Mouse (Mus musculus) MEL (cell line): ENCODE results near the gene Stx17. TPM values are rescaled to one million over a fixed set of nuclear protein-coding genes. Genes with fewer than 3 reads are reported as not detected.

ENCODE experiments used
- DNase-seq: peaks from one replicate; pipeline ENCODE4 v3.0.0; 2011; ENCODE audit warnings: low read depth, low spot score
- H3K27ac ChIP-seq: 2 replicates; pipeline ENCODE4 v1.5.1; 2012; ENCODE audit warnings: low read depth, mild to moderate bottlenecking, control low read depth, low read length, moderate library complexity; ENCODE audit not compliant: control insufficient read depth
- H3K27me3 ChIP-seq, 2 experiments: fragments of 150-350 bp in 1 of 2; sonication (generic) in 1 of 2; 2 replicates each; pipeline ENCODE4 v1.6.1; 2012; ENCODE audit warnings: low read length in 2 of 2, mild to moderate bottlenecking in 2 of 2, improper control_type of control experiment in 1 of 2, moderate library complexity in 1 of 2; ENCODE audit not compliant: insufficient read depth in 2 of 2, control insufficient read depth in 1 of 2
- H3K36me3 ChIP-seq, 2 experiments: 2 replicates each; pipeline ENCODE4 v1.6.1; 2012 to 2014; ENCODE audit warnings: low read length in 2 of 2, improper control_type of control experiment in 1 of 2, inconsistent platforms in 1 of 2, mild to moderate bottlenecking in 1 of 2; ENCODE audit not compliant: insufficient read depth in 2 of 2, control insufficient read depth in 1 of 2
- H3K4me1 ChIP-seq, 2 experiments: fragments of 150-350 bp in 1 of 2; sonication (generic) in 1 of 2; 2 replicates each; pipeline ENCODE4 v1.6.1; 2012; ENCODE audit warnings: low read length in 2 of 2, improper control_type of control experiment in 1 of 2, mild to moderate bottlenecking in 1 of 2; ENCODE audit not compliant: insufficient read depth in 2 of 2, control insufficient read depth in 1 of 2
- H3K4me3 ChIP-seq, 2 experiments: fragments of 150-350 bp in 1 of 2; sonication (generic) in 1 of 2; 2 replicates each; pipeline ENCODE4 v1.5.1; 2012; ENCODE audit warnings: low read depth in 2 of 2, low read length in 2 of 2, mild to moderate bottlenecking in 2 of 2, moderate library complexity in 2 of 2, control low read depth in 1 of 2, improper control_type of control experiment in 1 of 2; ENCODE audit not compliant: control insufficient read depth in 1 of 2, insufficient read depth in 1 of 2
- H3K79me2 ChIP-seq: 2 replicates; pipeline ENCODE4 v1.6.1; 2012; ENCODE audit warnings: mild to moderate bottlenecking, low read length, moderate library complexity; ENCODE audit not compliant: control insufficient read depth, poor library complexity, insufficient read depth
- H3K9ac ChIP-seq: 2 replicates; pipeline ENCODE4 v1.6.1; 2012; ENCODE audit warnings: low read depth, mild to moderate bottlenecking, control low read depth, low read length, moderate library complexity; ENCODE audit not compliant: control insufficient read depth, poor library complexity, severe bottlenecking
- H3K9me3 ChIP-seq: fragments of 150-350 bp; sonication (generic); replicated peaks from 2 replicates; pipeline ENCODE4 v1.6.1; 2012; ENCODE audit warnings: mild to moderate bottlenecking, low read length, improper control_type of control experiment, moderate library complexity; ENCODE audit not compliant: insufficient read depth
- BHLHE40 ChIP-seq: IDR thresholded peaks from 2 replicates; pipeline ENCODE4 v1.6.1; 2012; ENCODE audit warnings: low read depth, mild to moderate bottlenecking, inconsistent platforms, low read length, improper control_type of control experiment, borderline replicate concordance
- CHD1 ChIP-seq: IDR thresholded peaks from 2 replicates; pipeline ENCODE4 v1.6.1; 2012; ENCODE audit warnings: low read depth, mild to moderate bottlenecking, inconsistent platforms, low read length, improper control_type of control experiment
- CTCF ChIP-seq, 3 experiments: IDR thresholded peaks in 2 of 3; conservative IDR thresholded peaks in 1 of 3; 2 replicates each; pipeline ENCODE4 v1.5.1; 2011 to 2012; ENCODE audit warnings: low read length in 3 of 3, low read depth in 2 of 3, mild to moderate bottlenecking in 2 of 3, improper control_type of control experiment in 1 of 3, inconsistent platforms in 1 of 3, mixed read lengths in 1 of 3, moderate library complexity in 1 of 3; ENCODE audit not compliant: control insufficient read depth in 1 of 3, insufficient read depth in 1 of 3, poor library complexity in 1 of 3, severe bottlenecking in 1 of 3
- E2F4 ChIP-seq: IDR thresholded peaks from 2 replicates; pipeline ENCODE4 v1.6.1; 2011; ENCODE audit warnings: low read depth, low read length, improper control_type of control experiment, borderline replicate concordance
- ETS1 ChIP-seq: IDR thresholded peaks from 2 replicates; pipeline ENCODE4 v1.6.1; 2012; ENCODE audit warnings: low read depth, mild to moderate bottlenecking, inconsistent platforms, low read length, improper control_type of control experiment, moderate library complexity
- HCFC1 ChIP-seq: IDR thresholded peaks from 2 replicates; pipeline ENCODE4 v1.6.1; 2012; ENCODE audit warnings: low read depth, mild to moderate bottlenecking, inconsistent platforms, low read length, improper control_type of control experiment, moderate library complexity
- MAZ ChIP-seq: IDR thresholded peaks from 2 replicates; pipeline ENCODE4 v1.6.1; 2012; ENCODE audit warnings: low read depth, mild to moderate bottlenecking, inconsistent platforms, low read length, improper control_type of control experiment
- MEF2A ChIP-seq: IDR thresholded peaks from 2 replicates; pipeline ENCODE4 v1.6.1; 2014; ENCODE audit warnings: low read depth, mild to moderate bottlenecking, inconsistent platforms, low read length, improper control_type of control experiment; ENCODE audit not compliant: poor library complexity, insufficient replicate concordance, severe bottlenecking; ENCODE audit errors: extremely low read depth
- MXI1 ChIP-seq: IDR thresholded peaks from 2 replicates; pipeline ENCODE4 v1.6.1; 2011; ENCODE audit warnings: mild to moderate bottlenecking, low read depth, low read length, improper control_type of control experiment
- MYB ChIP-seq: IDR thresholded peaks from 2 replicates; pipeline ENCODE4 v1.6.1; 2011; ENCODE audit warnings: mild to moderate bottlenecking, low read depth, low read length, improper control_type of control experiment
- NRF1 ChIP-seq: IDR thresholded peaks from 2 replicates; pipeline ENCODE4 v1.6.1; 2014; ENCODE audit warnings: low read depth, mild to moderate bottlenecking, inconsistent platforms, low read length, improper control_type of control experiment, moderate library complexity; ENCODE audit not compliant: poor library complexity, insufficient read depth, severe bottlenecking
- POLR2A ChIP-seq, 2 experiments: IDR thresholded peaks; 2 replicates each; pipeline ENCODE4 v1.6.1; 2011 to 2012; ENCODE audit warnings: low read length in 2 of 2, mild to moderate bottlenecking in 2 of 2, control low read depth in 1 of 2, improper control_type of control experiment in 1 of 2, low read depth in 1 of 2, moderate library complexity in 1 of 2; ENCODE audit not compliant: control insufficient read depth in 1 of 2, insufficient read depth in 1 of 2, poor library complexity in 1 of 2
- POLR2AphosphoS5 ChIP-seq: IDR thresholded peaks from 2 replicates; pipeline ENCODE4 v1.6.1; 2012; ENCODE audit warnings: low read depth, borderline replicate concordance, mild to moderate bottlenecking, inconsistent platforms, low read length, moderate library complexity, mixed read lengths
- RAD21 ChIP-seq: IDR thresholded peaks from 2 replicates; pipeline ENCODE4 v1.6.1; 2011; ENCODE audit warnings: mild to moderate bottlenecking, low read depth, low read length, improper control_type of control experiment
- RCOR1 ChIP-seq: IDR thresholded peaks from 2 replicates; pipeline ENCODE4 v1.6.1; 2012; ENCODE audit warnings: low read depth, mild to moderate bottlenecking, inconsistent platforms, low read length, improper control_type of control experiment
- SIN3A ChIP-seq: IDR thresholded peaks from 2 replicates; pipeline ENCODE4 v1.6.1; 2012; ENCODE audit warnings: low read length, improper control_type of control experiment, inconsistent platforms
- TAL1 ChIP-seq: IDR thresholded peaks from 2 replicates; pipeline ENCODE4 v1.6.1; 2012; ENCODE audit warnings: mild to moderate bottlenecking, inconsistent platforms, low read length, moderate library complexity, mixed read lengths
- ZC3H11A ChIP-seq: IDR thresholded peaks from 2 replicates; pipeline ENCODE4 v1.6.1; 2012; ENCODE audit warnings: low read depth, mild to moderate bottlenecking, inconsistent platforms, low read length, improper control_type of control experiment
- ZKSCAN1 ChIP-seq: IDR thresholded peaks from 2 replicates; pipeline ENCODE4 v1.6.1; 2012; ENCODE audit warnings: low read depth, mild to moderate bottlenecking, inconsistent platforms, low read length, improper control_type of control experiment, moderate library complexity
- ZMIZ1 ChIP-seq: IDR thresholded peaks from 2 replicates; pipeline ENCODE4 v1.6.1; 2012; ENCODE audit warnings: low read depth, mild to moderate bottlenecking, inconsistent platforms, low read length, improper control_type of control experiment, moderate library complexity
- polyA plus RNA-seq, 2 experiments: library from polyadenylated mRNA; stranded (reverse) in 1 of 2; unstranded in 1 of 2; fragments of >175 nt in 1 of 2; fragments of >200 nt in 1 of 2; gene quantifications; 2 replicates each; pipeline versions ENCODE4 v1.2.1 to v1.2.4; 2012; ENCODE audit warnings: low replicate concordance in 2 of 2, low read depth in 1 of 2; ENCODE audit not compliant: insufficient read length in 2 of 2, insufficient read depth in 1 of 2, missing spikeins in 1 of 2
- total RNA-seq: library from RNA; depleted of rRNA; stranded (reverse); fragments of 300-350 nt; gene quantifications from 2 replicates; pipeline ENCODE4 v1.2.3, GENCODE M21; 2012

Gene Stx17
- total and polyA plus RNA-seq, 3 experiments, result 10.4 to 55.1 (median 10.5) TPM

DNA sequence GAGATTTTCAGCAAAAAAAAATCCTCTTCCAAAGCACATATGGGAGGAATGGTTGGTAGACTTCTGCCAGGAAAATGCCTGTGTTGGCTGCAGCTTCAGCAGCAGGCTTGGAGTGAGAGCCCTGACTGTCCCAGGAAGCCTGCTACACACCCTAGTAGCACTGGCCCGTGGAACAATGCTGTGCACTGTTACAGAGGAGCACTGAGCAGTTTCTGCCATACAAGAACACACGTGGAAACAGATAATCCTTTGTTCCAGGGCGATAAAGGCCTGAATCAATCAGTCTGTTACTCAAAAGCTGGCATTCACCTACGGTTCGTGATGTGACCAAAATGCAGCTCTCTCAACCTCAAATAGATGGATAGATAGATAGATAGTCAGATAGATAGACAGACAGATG is 19.3 kb upstream of the Stx17 start:
- no peak overlapping the region for H3K9ac ChIP-seq
- no peak for TF ChIP-seq NRF1
- TF ChIP-seq TAL1, result no peak
- no peak for TF ChIP-seq HCFC1
- TF ChIP-seq CHD1, result no peak
- no peak for TF ChIP-seq CTCF (IDR thresholded peaks at IDR 0.05 in 2 of 3, conservative IDR thresholded peaks at IDR 0.05 in 1 of 3; ENCODE audit: control insufficient read depth in 1 of 3, insufficient read depth in 1 of 3, low read depth in 2 of 3, low read length in 3 of 3, poor library complexity in 1 of 3, severe bottlenecking in 1 of 3)
- TF ChIP-seq ETS1, result no peak
- no peak for TF ChIP-seq ZC3H11A
- TF ChIP-seq RCOR1, result no peak
- no peak for TF ChIP-seq MEF2A
- no peak for TF ChIP-seq E2F4
- TF ChIP-seq POLR2AphosphoS5, result no peak
- no peak for TF ChIP-seq ZKSCAN1
- TF ChIP-seq MAZ, result no peak
- no peak for TF ChIP-seq MYB
- no peak for TF ChIP-seq MXI1
- TF ChIP-seq SIN3A, result no peak
- TF ChIP-seq, all 39 proteins: peak for 0
- Histone ChIP-seq H3K4me1 (no peaks in the 10 kb centered on the region), H3K36me3 (no peaks in the 10 kb centered on the region), H3K79me2 (no peaks in the 10 kb centered on the region), H3K4me3 (no peak overlapping the region), H3K27me3 (no peaks in the 10 kb centered on the region; a peak in 1 of 4 replicates), H3K27ac (no peak overlapping the region), H3K9me3 (no peaks in the 10 kb centered on the region)
- no peak for DNase-seq

DNA sequence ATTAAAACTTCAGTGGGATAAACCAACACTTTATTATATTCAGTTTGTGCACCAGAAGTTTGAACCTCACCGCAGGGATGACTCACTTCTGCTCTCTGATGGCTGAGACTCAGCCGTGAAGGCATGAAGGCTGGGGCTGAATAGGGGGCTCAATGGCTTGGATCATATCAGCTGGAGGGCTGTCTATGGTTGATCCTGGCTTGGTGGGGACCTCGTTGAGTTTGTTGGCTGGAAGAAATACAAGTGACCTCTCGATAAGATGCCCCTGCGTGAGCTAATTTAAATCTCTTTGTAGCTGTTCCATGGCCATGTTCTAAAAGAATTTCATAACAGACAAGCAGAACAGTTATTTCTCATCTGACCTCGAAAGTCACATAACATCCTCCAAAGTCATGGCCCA is 17.6 kb upstream of the Stx17 start:
- Histone ChIP-seq H3K27me3 (no peaks in the 10 kb centered on the region; a peak in 1 of 4 replicates), H3K4me3 (no peak overlapping the region), H3K9me3 (no peaks in the 10 kb centered on the region), H3K79me2 (no peaks in the 10 kb centered on the region), H3K4me1 (no peaks in the 10 kb centered on the region), H3K36me3 (no peaks in the 10 kb centered on the region), H3K27ac (no peak overlapping the region), H3K9ac (no peak overlapping the region)
- DNase-seq, result no peak
- no peak for TF ChIP-seq ZMIZ1
- no peak for TF ChIP-seq RCOR1
- TF ChIP-seq RAD21, result no peak
- no peak for TF ChIP-seq BHLHE40
- no peak for TF ChIP-seq POLR2A (IDR thresholded peaks at IDR 0.05; ENCODE audit: control insufficient read depth in 1 of 2, insufficient read depth in 1 of 2, low read depth in 1 of 2, low read length in 2 of 2, poor library complexity in 1 of 2)
- TF ChIP-seq, all 39 proteins: peak for 0
